Mouse (Mus musculus) liver, embryonic 15.5 days (tissue): ENCODE measurements around the gene Fer. TPM values are rescaled to one million over a fixed set of nuclear protein-coding genes. Genes with fewer than 3 reads are reported as not detected.
"Not testable (repeated sequence)": the region's sequence is repeated elsewhere in the genome, so short reads cannot be mapped to it uniquely, and the experiment has no call there.

Experiments
- ATAC-seq: fragments of 200-750 bp; cut with Nextera tagmentation; 2 replicates; pipeline ENCODE4 v1.8.0; 2017; ENCODE audit warnings: moderate number of reproducible peaks, mild to moderate bottlenecking, moderate library complexity; ENCODE audit not compliant: insufficient read depth
- H3K27ac ChIP-seq: fragments of 300-500 bp; sonication (generic); replicated peaks from 2 replicates; pipeline ENCODE4 v1.5.1; 2015; ENCODE audit warnings: mild to moderate bottlenecking, inconsistent platforms
- H3K27me3 ChIP-seq: fragments of 300-500 bp; sonication (generic); 2 replicates; pipeline ENCODE4 v1.6.1; 2015; ENCODE audit warnings: mild to moderate bottlenecking, inconsistent platforms
- H3K36me3 ChIP-seq: fragments of 300-500 bp; sonication (generic); replicated peaks from 2 replicates; pipeline ENCODE4 v1.6.1; 2015; ENCODE audit warnings: moderate library complexity, mild to moderate bottlenecking, inconsistent platforms
- H3K4me1 ChIP-seq: fragments of 300-500 bp; sonication (generic); replicated peaks from 2 replicates; pipeline ENCODE4 v1.6.1; 2015; ENCODE audit warnings: inconsistent platforms
- H3K4me2 ChIP-seq: fragments of 300-500 bp; sonication (generic); 2 replicates; pipeline ENCODE4 v1.6.1; 2015; ENCODE audit warnings: moderate library complexity, mild to moderate bottlenecking, inconsistent platforms
- H3K4me3 ChIP-seq: fragments of 300-500 bp; sonication (generic); replicated peaks from 2 replicates; pipeline ENCODE4 v1.5.1; 2015; ENCODE audit warnings: mild to moderate bottlenecking, inconsistent platforms
- H3K9ac ChIP-seq: fragments of 300-500 bp; sonication (generic); 2 replicates; pipeline ENCODE4 v1.6.1; 2015; ENCODE audit warnings: moderate library complexity, mild to moderate bottlenecking, inconsistent platforms
- H3K9me3 ChIP-seq: fragments of 300-500 bp; sonication (generic); replicated peaks from 2 replicates; pipeline ENCODE4 v1.6.1; 2016; ENCODE audit warnings: inconsistent platforms
- WGBS: fragments of 180-500 bp; shearing (Covaris S2); methylation state at CpG from one replicate; pipeline ENCODE4 v1.1.7; 2015; ENCODE audit warnings: mixed read lengths; ENCODE audit not compliant: insufficient replicate concordance; 5-methylcytosine and 5-hydroxymethylcytosine counted together
- polyA plus RNA-seq: library from polyadenylated mRNA; unstranded; fragments of >200 nt; fragmentation: Nextera tagmentation; extraction: Ambion mirVana; gene quantifications from 2 replicates; pipeline ENCODE4 v1.2.1, GENCODE M21; 2015

The Fer gene
- polyA plus RNA-seq, 1 experiment from 2014 or later, result 8.0 TPM

DNA sequence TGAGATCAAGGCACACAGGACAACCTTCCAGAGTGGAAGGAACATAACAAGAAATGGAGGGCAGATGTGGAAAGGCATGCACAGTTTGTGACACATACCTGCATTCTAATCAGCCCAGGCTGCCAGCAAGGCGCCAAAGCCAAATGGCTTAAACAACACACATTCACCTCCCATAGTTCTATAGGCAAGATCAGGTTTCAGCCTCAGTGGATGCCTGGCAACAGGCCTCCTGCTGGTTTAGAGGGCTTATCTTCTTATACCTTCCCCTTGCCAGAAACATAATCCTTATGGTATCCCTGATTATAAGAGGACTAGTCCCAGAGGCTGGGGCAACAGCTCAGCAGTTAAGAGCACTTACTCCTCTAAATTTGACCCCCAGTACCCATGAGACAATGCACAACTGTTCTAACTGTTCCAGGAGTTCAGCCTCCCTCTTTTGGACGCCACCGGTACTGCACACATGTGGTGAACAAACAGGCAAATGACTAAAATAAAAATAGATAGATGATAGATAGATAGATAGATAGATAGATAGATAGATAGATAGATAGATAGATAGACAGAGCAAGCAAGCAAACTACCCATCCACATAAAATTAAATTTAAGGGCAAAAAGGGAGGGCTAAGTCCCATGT is 23.1 kb upstream of the Fer start:
- H3K27me3 ChIP-seq, result no peaks in the 10 kb centered on the region
- H3K4me3 ChIP-seq, result no peak overlapping the region
- no peaks in the 10 kb centered on the region for H3K4me1 ChIP-seq
- no peak overlapping the region for H3K27ac ChIP-seq
- no peak overlapping the region for H3K9ac ChIP-seq
- 79% methylated on average over 3 of the region's 3 CpGs for WGBS
- no peaks in the 10 kb centered on the region for H3K9me3 ChIP-seq
- no peak for ATAC-seq
- H3K36me3 ChIP-seq, result no peaks in the 10 kb centered on the region
- no peak overlapping the region for H3K4me2 ChIP-seq

DNA sequence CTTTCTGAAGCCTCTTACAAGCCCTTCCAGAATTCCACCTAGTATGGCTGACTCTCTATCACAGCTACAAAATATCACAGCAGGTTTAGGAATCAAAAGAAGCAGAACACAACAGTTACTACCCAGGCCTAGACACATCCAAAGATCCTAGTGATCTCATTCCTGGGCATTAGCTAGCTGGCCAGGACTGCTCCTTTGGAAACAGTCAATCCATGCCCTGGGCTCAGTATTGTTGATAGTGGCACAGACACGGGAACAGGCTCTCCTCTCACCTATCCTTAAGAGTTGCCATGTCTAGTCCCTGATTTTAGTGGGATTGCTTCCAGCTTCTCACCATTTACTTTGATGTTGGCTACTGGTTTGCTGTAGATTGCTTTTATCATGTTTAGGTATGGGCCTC is 20.6 kb upstream of the Fer start:
- Histone ChIP-seq H3K4me2 (no peak overlapping the region), H3K4me3 (no peak overlapping the region), H3K27me3 (no peaks in the 10 kb centered on the region), H3K9me3 (no peaks in the 10 kb centered on the region), H3K36me3 (no peaks in the 10 kb centered on the region), H3K27ac (no peak overlapping the region), H3K4me1 (no peaks in the 10 kb centered on the region), H3K9ac (no peak overlapping the region)
- ATAC-seq, result no peak
- WGBS, result 62% methylated on average over 1 of the region's 1 CpGs

DNA sequence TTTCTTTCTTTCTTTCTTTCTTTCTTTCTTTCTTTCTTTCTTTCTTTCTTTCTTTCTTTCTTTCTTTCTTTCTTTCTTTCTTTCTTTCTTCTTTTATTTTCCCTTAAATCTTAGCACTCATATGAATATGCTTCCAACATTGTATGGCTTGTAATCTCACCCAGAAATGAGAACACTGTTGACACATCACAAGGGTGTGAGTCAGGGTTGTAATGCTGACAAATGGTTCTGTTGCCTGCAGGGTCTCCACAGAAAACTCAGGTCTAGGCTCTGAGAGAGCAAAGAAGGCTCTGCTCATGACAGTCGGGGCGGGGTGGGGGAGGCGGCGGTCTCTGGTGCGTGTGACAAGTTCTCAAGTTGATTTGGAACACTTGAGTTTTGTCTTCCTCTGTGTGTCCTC is 17.9 kb upstream of the Fer start:
- Histone ChIP-seq H3K9ac (no peak overlapping the region), H3K4me1 (peaks cover 13% of the 10 kb centered on the region)

DNA sequence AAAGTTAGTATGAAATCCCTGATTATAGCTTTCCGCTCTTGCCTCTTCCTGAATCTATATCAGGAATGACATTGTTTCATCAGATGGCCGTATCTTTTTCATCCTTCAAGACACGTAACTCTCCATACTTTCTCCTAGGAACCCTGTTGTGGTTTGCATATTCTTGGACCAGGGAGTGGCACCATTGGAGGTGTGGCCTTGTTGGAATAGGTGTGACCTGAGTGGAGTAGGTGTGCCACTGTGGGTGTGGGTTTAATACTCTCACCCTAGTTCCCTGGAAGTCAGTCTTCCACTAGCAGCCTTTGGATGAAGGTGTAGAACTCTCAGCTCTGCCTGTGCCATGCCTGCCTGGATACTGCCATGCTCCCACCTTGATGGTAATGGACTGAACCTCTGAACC is 17.1 kb upstream of the Fer start:
- WGBS, result 75% methylated on average over 3 of the region's 3 CpGs
- H3K4me2 ChIP-seq, H3K27me3 ChIP-seq, H3K9ac ChIP-seq, H3K9me3 ChIP-seq, H3K36me3 ChIP-seq, H3K27ac ChIP-seq, ATAC-seq, H3K4me3 ChIP-seq: not testable (repeated sequence)
- peaks cover 15% of the 10 kb centered on the region for H3K4me1 ChIP-seq

More for the DNA sequence above, 17.9 kb upstream of the Fer start:
- Histone ChIP-seq H3K9me3 (no peaks in the 10 kb centered on the region), H3K36me3 (no peaks in the 10 kb centered on the region), H3K27me3 (no peaks in the 10 kb centered on the region), H3K4me2 (no peak overlapping the region), H3K4me3 (no peak overlapping the region), H3K27ac (no peak overlapping the region)
- ATAC-seq, result no peak
- WGBS, result 73% methylated on average over 5 of the region's 5 CpGs

GRCm38 (mm10) chr17:63849151-63849550 is 13.7 kb upstream of the Fer start:
- peak overlapping the region; percentile 52 for H3K9ac ChIP-seq
- peak overlapping the region; percentile 65 for H3K4me3 ChIP-seq
- peak overlapping the region; percentile 82 for H3K4me2 ChIP-seq
- no peak overlapping the region for H3K27ac ChIP-seq
- H3K4me1 ChIP-seq, result peaks cover 15% of the 10 kb centered on the region
- 1% methylated on average over 6 of the region's 6 CpGs for WGBS
- 0 out of 2 replicates have a peak, but pooled peaks cover 5% of the 10 kb centered on the region for H3K27me3 ChIP-seq
- ATAC-seq, result peak; percentile 46
- H3K9me3 ChIP-seq, result no peaks in the 10 kb centered on the region
- H3K36me3 ChIP-seq, result no peaks in the 10 kb centered on the region

DNA sequence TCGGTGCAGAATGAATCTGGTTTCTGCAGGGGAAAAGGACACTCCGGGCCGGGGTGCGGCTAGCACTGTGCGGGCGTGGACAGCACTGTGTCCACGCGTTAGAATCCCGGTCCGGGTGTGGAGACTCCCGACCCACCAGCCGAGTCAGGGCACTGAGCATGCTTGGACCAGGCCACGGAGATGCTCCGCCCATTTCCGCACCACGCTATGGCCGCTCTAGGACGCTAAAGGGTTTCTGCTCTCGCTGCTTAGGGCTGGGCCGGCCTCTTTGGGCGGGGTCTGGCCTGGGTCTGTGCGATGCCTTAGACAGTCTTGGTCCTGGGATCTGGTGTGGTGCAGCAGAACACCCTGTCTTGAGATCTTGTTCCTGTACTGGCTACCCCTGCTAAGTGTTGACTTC is 13.3 kb upstream of the Fer start:
- Histone ChIP-seq H3K4me2 (peak overlapping the region; percentile 82), H3K27ac (no peak overlapping the region)
- WGBS, result 0% methylated on average over 22 of the region's 22 CpGs

DNA sequence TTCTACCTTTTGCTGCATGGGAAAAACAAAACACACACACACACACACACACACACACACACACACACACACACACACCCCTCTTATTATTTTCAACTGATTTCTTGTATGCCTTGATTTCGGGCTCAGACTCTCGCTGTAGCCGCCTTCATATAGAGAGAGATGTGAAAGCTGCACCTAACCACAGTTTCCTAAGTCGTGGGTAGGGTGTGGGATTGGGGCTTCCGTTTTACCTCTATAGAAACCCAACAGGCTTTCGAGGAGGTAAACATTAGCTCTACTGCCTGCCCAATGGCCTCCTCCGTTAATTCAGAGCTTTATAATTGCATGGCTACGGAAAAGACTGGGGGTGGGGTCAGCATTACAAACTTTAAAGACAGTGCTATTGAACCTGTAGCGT is 12.8 kb upstream of the Fer start:
- 23% methylated on average over 9 of the region's 9 CpGs for WGBS
- no peak overlapping the region for H3K9ac ChIP-seq
- 0 out of 2 replicates have a peak, but pooled peaks cover 5% of the 10 kb centered on the region for H3K27me3 ChIP-seq
- H3K36me3 ChIP-seq, result no peaks in the 10 kb centered on the region
- H3K4me1 ChIP-seq, result peaks cover 15% of the 10 kb centered on the region
- peak overlapping the region; percentile 82 for H3K4me2 ChIP-seq
- no peaks in the 10 kb centered on the region for H3K9me3 ChIP-seq
- H3K27ac ChIP-seq, result no peak overlapping the region
- peak overlapping the region; percentile 65; the same call in 1 of the 2 replicates for H3K4me3 ChIP-seq
- ATAC-seq, result no peak

More for the DNA sequence above, 13.3 kb upstream of the Fer start:
- Histone ChIP-seq H3K4me3 (peak overlapping the region; percentile 65), H3K9me3 (no peaks in the 10 kb centered on the region), H3K9ac (peak overlapping the region; percentile 52), H3K4me1 (peaks cover 15% of the 10 kb centered on the region), H3K36me3 (no peaks in the 10 kb centered on the region), H3K27me3 (0 out of 2 replicates have a peak, but pooled peaks cover 5% of the 10 kb centered on the region)
- ATAC-seq, result peak; percentile 98

GRCm38 (mm10) chr17:63857023-63857544 is 5.8 kb upstream of the Fer start:
- 27% methylated on average over 7 of the region's 7 CpGs for WGBS
- Histone ChIP-seq H3K9ac (no peak overlapping the region), H3K36me3 (no peaks in the 10 kb centered on the region), H3K27ac (no peak overlapping the region), H3K4me1 (no peaks in the 10 kb centered on the region), H3K4me3 (no peak overlapping the region), H3K9me3 (no peaks in the 10 kb centered on the region), H3K27me3 (peaks cover 17% of the 10 kb centered on the region; the same call in 1 of the 2 replicates), H3K4me2 (no peak overlapping the region)
- ATAC-seq, result no peak

DNA sequence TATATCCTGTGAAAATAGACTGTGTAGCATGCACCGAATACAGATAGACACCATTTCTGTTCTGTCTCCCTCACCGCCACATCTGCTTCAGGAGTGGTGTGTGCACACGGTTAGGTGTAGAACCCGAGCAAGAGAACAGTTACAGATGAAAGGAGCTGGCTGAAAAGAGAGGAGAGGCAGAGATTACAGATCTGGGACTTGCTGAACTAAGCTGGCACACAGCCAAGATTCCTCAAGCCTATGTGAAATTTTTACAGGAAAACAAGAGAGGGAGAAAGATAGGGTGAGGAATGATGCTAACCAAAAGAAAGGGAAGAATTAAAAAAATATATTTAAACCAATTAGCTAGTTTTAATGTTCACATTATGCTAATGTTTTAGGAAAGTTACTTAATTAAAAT is 1.9 kb upstream of the Fer start:
- 60% methylated on average over 4 of the region's 4 CpGs for WGBS

GRCm38 (mm10) chr17:63862399-63862798 is 463 bp upstream of the Fer start:
- H3K9ac ChIP-seq, result no peak overlapping the region
- no peak overlapping the region for H3K27ac ChIP-seq
- no peak overlapping the region for H3K4me2 ChIP-seq
- peaks cover 24% of the 10 kb centered on the region for H3K27me3 ChIP-seq
- no peaks in the 10 kb centered on the region for H3K36me3 ChIP-seq
- H3K9me3 ChIP-seq, result no peaks in the 10 kb centered on the region
- H3K4me3 ChIP-seq, result no peak overlapping the region
- 21% methylated on average over 3 of the region's 3 CpGs for WGBS
- H3K4me1 ChIP-seq, result peaks cover 17% of the 10 kb centered on the region
- ATAC-seq, result no peak

More for the DNA sequence above, 1.9 kb upstream of the Fer start:
- no peak overlapping the region for H3K9ac ChIP-seq
- H3K4me2 ChIP-seq, result no peak overlapping the region
- peaks cover 17% of the 10 kb centered on the region for H3K4me1 ChIP-seq
- no peak overlapping the region for H3K4me3 ChIP-seq
- H3K27me3 ChIP-seq, result peaks cover 24% of the 10 kb centered on the region
- H3K9me3 ChIP-seq, result no peaks in the 10 kb centered on the region
- no peak for ATAC-seq
- H3K36me3 ChIP-seq, result no peaks in the 10 kb centered on the region
- no peak overlapping the region for H3K27ac ChIP-seq

DNA sequence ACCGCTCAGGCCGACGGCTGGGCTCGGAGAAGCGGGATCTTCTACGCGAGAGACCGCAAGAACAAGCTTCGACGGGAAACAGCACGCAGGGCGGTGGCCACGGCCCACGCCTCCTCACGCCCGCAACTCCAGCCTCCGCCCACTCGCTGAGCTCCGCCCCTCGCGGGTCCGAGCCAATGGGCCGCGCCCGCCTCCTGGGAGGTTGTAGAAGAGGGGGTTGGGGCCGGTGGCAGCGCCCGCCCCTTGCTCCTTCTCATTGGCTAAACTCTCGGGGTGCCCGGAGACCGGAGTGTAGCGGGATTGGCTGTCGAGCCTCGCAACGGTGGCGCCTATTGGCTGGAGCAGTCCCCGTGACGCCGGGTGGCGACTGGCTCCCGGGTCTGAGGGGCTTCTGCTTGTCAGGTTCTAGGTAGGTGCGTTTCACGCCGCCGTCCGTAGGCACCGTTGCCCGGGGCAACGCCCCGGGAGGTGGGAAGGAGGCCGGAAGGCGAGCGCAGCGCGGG is 836 bp downstream of the Fer start, which contains the start of gene A930002H24Rik:
TSS of gene A930002H24Rik (minus strand) at position 145 of the 503 bp plus-strand sequence.
- no peaks in the 10 kb centered on the region for H3K9me3 ChIP-seq
- peak within 1 kb of the TSS; percentile 95 for H3K4me2 ChIP-seq
- peaks cover 17% of the 10 kb centered on the region for H3K4me1 ChIP-seq
- under 1% methylated on average over 55 of the region's 55 CpGs for WGBS
- peak within 1 kb of the TSS; percentile 75 for H3K27ac ChIP-seq
- peak within 1 kb of the TSS; percentile 77 for H3K9ac ChIP-seq
- peaks cover 21% of the 10 kb centered on the region for H3K27me3 ChIP-seq
- H3K36me3 ChIP-seq, result no peaks in the 10 kb centered on the region
- peak; percentile 100 for ATAC-seq
- peak within 1 kb of the TSS; percentile 89 for H3K4me3 ChIP-seq
